Mouse (Mus musculus): ENCODE data around the gene Plxnd1.

The Plxnd1 gene

DNA sequence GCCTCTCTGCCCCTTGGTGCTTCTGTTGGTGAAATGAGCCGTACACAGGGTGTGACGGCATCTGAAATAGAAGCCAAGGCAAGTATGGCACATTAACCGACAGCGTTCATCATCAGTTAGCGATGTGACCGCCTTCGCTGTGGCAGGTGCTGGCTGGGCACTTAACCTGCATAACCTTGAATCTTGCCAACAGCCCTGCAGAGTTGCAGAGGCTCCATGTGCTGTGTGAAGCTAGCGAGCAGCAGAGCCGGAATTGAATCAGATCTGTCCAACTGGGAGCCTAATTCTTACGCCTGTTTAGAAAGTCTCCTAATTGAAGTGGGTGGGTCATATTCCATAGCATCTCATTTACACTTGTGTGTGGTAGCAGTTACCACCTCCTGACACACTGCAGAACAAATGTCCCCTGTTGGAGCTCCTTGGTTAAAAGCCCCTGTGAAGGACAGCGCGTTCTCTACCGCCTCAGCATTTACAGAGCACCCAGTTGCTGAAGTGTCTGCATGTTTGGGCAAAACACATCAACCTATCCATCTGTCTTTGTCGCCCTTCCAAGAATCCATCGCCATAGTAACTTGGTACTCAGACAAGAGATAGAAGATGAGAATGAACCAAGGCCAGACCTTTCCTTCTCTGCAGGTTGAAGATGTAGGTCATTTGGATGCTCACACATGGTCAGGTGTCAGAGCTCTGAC lies 80.1 kb downstream of the Plxnd1 start:
- peak; percentile 82 for DNase-seq

DNA sequence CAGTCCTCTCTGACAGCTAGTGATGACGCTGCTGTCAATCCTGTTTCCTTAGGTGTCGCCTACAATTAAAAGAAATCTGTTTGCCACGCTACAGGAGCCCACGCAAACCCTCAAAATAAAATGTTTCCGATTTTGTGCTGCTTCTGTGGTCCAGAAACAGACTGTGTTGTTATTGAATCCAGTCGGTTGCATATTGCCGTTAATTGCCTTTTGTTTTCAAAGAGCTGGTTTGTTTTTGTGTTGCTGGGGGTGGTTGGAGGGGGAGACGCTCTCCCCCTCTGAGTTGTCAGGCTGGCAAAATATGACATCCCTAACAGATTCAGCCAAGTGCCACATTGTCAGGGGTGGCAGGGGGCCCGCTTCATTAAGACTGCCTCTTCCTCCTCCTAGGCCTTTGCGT lies 81.3 kb downstream of the Plxnd1 start:
- DNase-seq = no peak

DNA sequence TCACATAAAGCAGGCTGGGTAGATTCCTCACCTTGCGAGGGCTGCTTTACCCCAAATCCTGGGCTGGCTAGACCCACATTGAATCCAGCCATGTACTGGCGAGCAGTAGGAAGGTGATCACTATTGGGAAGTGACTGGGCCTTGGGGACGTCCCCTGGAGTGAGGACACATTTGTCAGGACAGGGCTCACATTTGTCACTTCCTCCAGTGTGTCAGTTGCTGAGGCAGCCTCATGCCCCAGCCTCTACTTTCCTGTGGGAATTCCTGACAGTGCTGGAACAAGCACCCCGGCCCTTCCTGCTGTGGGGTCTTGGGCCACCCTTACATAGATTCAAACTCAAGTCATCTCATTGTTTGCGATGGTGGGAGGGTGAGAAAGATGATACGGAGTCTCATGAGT lies 83.0 kb downstream of the Plxnd1 start:
- DNase-seq = no peak

DNA sequence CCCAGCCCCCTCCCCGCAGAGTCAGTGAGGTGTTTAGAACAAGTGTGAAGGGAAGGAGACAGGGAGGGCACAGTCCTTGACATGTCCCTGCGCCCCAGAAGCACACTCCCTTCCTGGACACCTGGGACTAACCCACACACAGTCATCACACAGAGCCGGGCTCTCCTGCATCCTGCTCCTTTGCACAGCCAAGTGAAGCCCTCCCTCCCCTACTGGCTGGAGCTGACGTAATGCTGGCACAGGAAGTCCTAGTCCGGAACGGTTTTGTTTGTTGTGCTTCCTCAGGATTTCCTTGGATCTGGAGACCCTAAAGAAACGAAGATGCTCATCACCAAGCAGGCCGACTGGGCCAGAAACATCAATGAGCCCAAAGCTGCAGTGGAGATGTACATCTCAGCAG lies 84.9 kb downstream of the Plxnd1 start:
- no peak for DNase-seq

DNA sequence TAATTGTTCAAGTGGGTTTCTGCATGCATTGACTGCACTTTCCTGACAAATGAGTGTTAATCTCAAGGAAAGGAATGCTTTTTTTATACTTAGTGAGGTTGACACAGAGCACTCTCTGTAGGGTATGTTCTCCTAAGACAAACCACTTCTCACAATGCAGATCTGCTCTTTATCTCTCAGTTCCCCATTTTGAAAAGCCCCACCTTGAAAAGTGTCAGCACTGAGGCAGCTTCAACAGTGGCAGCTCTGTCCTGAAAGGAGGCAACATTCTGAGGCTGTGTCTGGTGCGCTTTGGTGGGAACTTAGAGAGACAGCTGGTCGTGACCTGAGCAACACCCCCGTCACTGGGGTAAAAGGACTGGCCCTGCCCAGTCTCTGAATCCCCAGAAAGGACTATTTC lies 85.8 kb downstream of the Plxnd1 start:
- no peak for DNase-seq

DNA sequence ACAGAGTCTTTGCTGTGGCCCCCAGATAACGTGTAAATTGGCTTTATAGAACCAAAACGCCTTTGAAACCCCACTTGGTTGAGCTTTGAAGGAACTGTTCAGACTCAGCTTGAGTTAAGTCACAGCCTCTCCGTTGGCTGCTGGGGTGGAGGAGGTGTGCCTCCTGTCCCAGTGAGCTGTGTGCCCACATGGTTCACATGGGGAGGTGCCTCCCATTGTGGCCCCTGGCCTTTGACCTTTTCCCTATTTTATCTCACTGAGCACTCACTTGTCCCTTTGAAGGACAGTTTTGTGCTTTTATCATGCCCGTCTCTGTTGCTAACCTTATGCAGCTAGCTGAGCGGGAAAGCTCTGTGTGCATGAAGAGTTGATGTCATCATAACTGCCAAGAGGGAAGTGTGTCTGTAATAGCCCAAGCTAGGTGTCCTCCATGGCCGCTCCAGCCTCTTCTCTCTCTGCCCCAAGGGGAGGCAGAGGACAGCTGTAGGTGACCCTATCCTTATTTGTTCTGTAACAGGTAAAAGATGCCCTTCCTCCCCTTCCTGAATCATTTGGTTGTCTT lies 86.3 kb downstream of the Plxnd1 start:
- DNase-seq = no peak

DNA sequence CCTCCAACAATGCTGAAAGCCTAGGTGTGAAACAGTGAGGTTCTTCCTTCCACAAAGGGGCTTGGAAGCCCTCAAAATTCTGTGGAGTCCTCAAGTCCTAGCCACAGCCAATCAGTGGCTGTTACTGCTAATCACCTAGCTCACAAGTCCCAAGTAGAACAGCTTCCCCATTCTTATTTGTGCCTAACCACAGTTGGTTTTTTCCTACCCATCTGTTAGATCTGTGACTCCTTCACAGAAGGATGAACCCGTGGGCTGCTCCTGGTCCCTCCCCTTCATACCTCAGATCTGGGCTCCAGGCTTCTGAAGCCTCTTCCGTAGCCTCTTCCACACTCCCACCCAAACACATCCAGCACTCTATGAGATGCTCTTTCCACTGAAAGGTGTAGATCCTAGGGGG lies 87.9 kb downstream of the Plxnd1 start:
- no peak for DNase-seq

DNA sequence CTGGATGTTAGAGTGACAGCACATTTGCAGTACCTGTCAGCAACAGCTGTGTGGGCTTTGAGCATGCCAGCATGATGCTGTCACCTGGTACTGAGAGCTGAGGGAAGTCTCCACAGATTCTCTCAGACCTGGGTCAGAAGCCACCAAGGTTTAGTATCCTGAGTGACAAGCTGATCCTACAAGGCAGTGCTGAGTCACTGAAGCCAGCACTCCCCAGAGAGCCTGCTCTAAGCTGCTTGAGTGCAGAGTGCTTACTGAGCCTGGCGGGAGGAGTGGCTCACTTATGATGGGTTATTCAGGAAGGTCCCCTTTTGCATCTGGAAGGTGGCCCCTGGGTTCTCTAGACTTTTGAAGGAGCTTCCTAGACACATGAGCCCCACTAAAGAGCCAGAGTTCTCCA lies 88.3 kb downstream of the Plxnd1 start:
- no peak for DNase-seq

DNA sequence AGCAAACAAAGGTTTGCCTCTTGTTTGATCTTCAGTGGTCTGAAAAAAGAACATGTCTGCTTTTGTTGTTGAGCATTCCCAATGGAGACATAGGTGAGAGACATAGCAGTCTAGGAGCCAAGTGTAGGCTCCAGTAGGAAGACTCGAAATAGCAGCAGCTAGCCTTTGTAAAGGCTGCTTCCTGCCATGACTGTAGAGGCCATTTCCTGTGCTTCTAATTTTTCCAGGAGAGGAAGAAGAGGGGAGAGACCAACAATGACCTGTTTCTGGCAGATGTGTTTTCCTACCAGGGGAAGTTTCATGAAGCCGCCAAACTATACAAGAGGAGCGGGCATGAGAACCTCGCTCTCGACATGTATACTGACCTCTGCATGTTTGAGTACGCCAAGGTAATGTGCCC lies 89.2 kb downstream of the Plxnd1 start:
- no peak for DNase-seq
